Mouse (Mus musculus) midbrain, embryonic 11.5 days (tissue): ENCODE measurements around the gene Med12. TPM values are rescaled to one million over a fixed set of nuclear protein-coding genes. Genes with fewer than 3 reads are reported as not detected.

Experiments used
- ATAC-seq: fragments of 200-750 bp; cut with Nextera tagmentation; 2 replicates; pipeline ENCODE4 v1.8.0; 2017; ENCODE audit warnings: moderate TSS enrichment, moderate library complexity; ENCODE audit not compliant: low FRiP score
- DNase-seq: peaks from one replicate; pipeline ENCODE4 v3.0.0; 2015; ENCODE audit warnings: low spot score; ENCODE audit errors: missing footprints
- H3K27ac ChIP-seq: fragments of 300-500 bp; sonication (generic); 2 replicates; pipeline ENCODE4 v1.5.1; 2014; ENCODE audit warnings: low read depth, low read length
- H3K27me3 ChIP-seq: fragments of 300-500 bp; sonication (generic); 2 replicates; pipeline ENCODE4 v1.6.1; 2014; ENCODE audit warnings: mild to moderate bottlenecking, low read length, moderate library complexity, mixed read lengths; ENCODE audit not compliant: control insufficient read depth, insufficient read depth
- H3K36me3 ChIP-seq: fragments of 300-500 bp; sonication (generic); 2 replicates; pipeline ENCODE4 v1.6.1; 2014; ENCODE audit warnings: mild to moderate bottlenecking, low read length, moderate library complexity, mixed read lengths; ENCODE audit not compliant: control insufficient read depth, insufficient read depth
- H3K4me1 ChIP-seq: fragments of 300-500 bp; sonication (generic); 2 replicates; pipeline ENCODE4 v1.6.1; 2014; ENCODE audit warnings: low read length; ENCODE audit not compliant: control insufficient read depth, insufficient read depth
- H3K4me2 ChIP-seq: fragments of 300-500 bp; sonication (generic); 2 replicates; pipeline ENCODE4 v1.6.1; 2014; ENCODE audit warnings: mild to moderate bottlenecking, moderate library complexity
- H3K4me3 ChIP-seq: fragments of 300-500 bp; sonication (generic); 2 replicates; pipeline ENCODE4 v1.5.1; 2014; ENCODE audit warnings: low read depth, low read length
- H3K9ac ChIP-seq: fragments of 300-500 bp; sonication (generic); 2 replicates; pipeline ENCODE4 v1.6.1; 2014; ENCODE audit warnings: low read length
- H3K9me3 ChIP-seq: fragments of 300-500 bp; sonication (generic); 2 replicates; pipeline ENCODE4 v1.6.1; 2016; ENCODE audit warnings: low read length; ENCODE audit not compliant: control insufficient read depth
- WGBS: fragments of 180-500 bp; shearing (Covaris S2); extraction: QIAGEN DNeasy Blood & Tissue Kit; methylation state at CpG from one replicate; pipeline ENCODE4 v1.1.7; 2014; 5-methylcytosine and 5-hydroxymethylcytosine counted together
- polyA plus RNA-seq: library from polyadenylated mRNA; unstranded; fragments of >200 nt; fragmentation: Nextera tagmentation; extraction: Ambion mirVana; gene quantifications from 2 replicates; pipeline ENCODE4 v1.2.1, GENCODE M21; 2014

Med12 gene
- polyA plus RNA-seq, 1 experiment from 2014 or later, result 37.9 TPM

DNA sequence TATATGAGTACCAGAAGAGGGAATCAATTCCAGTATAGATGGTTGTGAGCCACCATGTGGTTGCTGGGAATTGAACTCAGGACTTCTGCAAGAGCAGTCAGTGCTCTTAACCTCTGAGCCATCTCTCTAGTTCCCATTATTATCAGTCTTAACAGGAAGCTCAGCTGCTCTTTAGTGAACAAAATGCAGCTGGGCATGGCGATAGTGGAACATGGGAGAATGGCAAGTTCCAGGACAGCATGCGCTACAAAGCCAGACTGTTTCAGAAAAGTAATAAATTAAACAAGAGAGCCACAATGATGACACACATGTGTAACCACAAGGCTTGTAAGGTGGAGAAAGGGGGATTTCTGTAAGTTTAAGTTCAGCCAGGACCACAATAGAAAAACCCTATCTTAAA is 71.6 kb downstream of the Med12 start:
- no peaks in the 10 kb centered on the region for H3K4me1 ChIP-seq
- H3K27me3 ChIP-seq, result no peaks in the 10 kb centered on the region
- H3K36me3 ChIP-seq, result no peaks in the 10 kb centered on the region
- no peak overlapping the region for H3K4me2 ChIP-seq
- H3K27ac ChIP-seq, result no peak overlapping the region
- ATAC-seq (no peak), DNase-seq (no peak)
- no peak overlapping the region for H3K4me3 ChIP-seq
- no peak overlapping the region for H3K9ac ChIP-seq
- WGBS, result 90% methylated on average over 2 of the region's 2 CpGs
- no peaks in the 10 kb centered on the region for H3K9me3 ChIP-seq

DNA sequence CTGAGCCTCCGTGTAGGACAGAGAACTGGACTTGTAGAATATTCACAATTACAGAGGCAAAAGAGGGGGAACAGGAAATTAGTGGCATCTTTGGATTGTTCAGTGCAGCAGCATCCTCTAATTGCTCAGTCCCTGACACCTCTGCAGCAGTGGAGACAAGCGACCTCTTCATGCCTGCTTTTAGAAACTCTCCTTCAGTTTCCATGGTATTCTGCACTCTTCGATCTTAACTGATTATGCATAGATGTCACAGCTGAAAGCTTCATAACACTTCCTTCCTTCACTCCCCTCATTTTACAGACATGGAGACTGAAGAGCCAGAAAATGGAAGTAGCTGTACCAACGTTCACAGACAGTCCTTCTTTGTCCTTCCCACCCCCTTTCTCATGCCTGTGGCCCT is 72.6 kb downstream of the Med12 start:
- WGBS, result 58% methylated on average over 4 of the region's 4 CpGs
- Histone ChIP-seq H3K9me3 (no peaks in the 10 kb centered on the region), H3K27ac (no peak overlapping the region), H3K4me1 (no peaks in the 10 kb centered on the region), H3K27me3 (no peaks in the 10 kb centered on the region), H3K36me3 (no peaks in the 10 kb centered on the region), H3K9ac (no peak overlapping the region), H3K4me3 (no peak overlapping the region), H3K4me2 (no peak overlapping the region)
- DNase-seq (no peak), ATAC-seq (no peak)

Other genes starting within 250 kb of the Med12 start
- 0.06 and 0.11 TPM in 2 replicates for gene Tex11, start 214.4 kb upstream of the Med12 start, polyA plus RNA-seq
- gene Slc7a3, start 188.0 kb upstream of the Med12 start, polyA plus RNA-seq, result 0.77 and 0.91 TPM in 2 replicates
- 61.5 and 66.6 TPM in 2 replicates for gene Snx12, start 51.5 kb upstream of the Med12 start, polyA plus RNA-seq
- gene Foxo4, start 19.5 kb upstream of the Med12 start, polyA plus RNA-seq, result 1.3 and 1.7 TPM in 2 replicates
- gene Gm614, start 10.0 kb upstream of the Med12 start, polyA plus RNA-seq, result not detected in 2 replicates
- gene Il2rg, start 5.8 kb upstream of the Med12 start, polyA plus RNA-seq, result 4.1 and 4.3 TPM in 2 replicates
- not detected in 2 replicates for gene Gm20489, start 5.0 kb upstream of the Med12 start, polyA plus RNA-seq
- 21.7 and 24.2 TPM in 2 replicates for gene Nlgn3, start 25.1 kb downstream of the Med12 start, polyA plus RNA-seq
- gene Gjb1, start 102.3 kb downstream of the Med12 start, polyA plus RNA-seq, result not detected in 2 replicates
- 17.0 and 20.4 TPM in 2 replicates for gene Zmym3, start 146.8 kb downstream of the Med12 start, polyA plus RNA-seq
- gene Nono, start 155.3 kb downstream of the Med12 start, polyA plus RNA-seq, result 700 and 727 TPM in 2 replicates
- 1.1 and 1.9 TPM in 2 replicates for gene Itgb1bp2, start 175.1 kb downstream of the Med12 start, polyA plus RNA-seq